Mouse (Mus musculus): ENCODE data around the gene Tmf1. TPM values are rescaled to one million over a fixed set of nuclear protein-coding genes. Genes with fewer than 3 reads are reported as not detected.

Gene Tmf1
- 10 to 100 TPM; 51.6 to 54.3 TPM for total RNA-seq (2021)

- DNase-seq (ENCODE audit: low spot score in 2 of 2) = peak; percentile 95 to 96
- intact Hi-C loops (cut with DNase I) = loop anchor here (2.0 kb wide), 1 partner anchor 26 kb away; the partner anchor contains the start of gene Uba3
Observed at GRCm38 (mm10) chr6:97178491-97179366, at the start of gene Tmf1. Gene Tmf1, minus strand, starts transcription at chr6:97179122.

GRCm38 (mm10) chr6:97227067-97227847 is 48.3 kb upstream of the Tmf1 start:
- intact Hi-C loops (cut with DNase I) = no loop called here
- DNase-seq (ENCODE audit: low spot score in 2 of 2) = no peak

GRCm38 (mm10) chr6:97226083-97226491 is 47.2 kb upstream of the Tmf1 start:
- no peak for DNase-seq (ENCODE audit: low spot score in 2 of 2)
- intact Hi-C loops (cut with DNase I) = no loop called here

GRCm38 (mm10) chr6:97224505-97224904 is 45.6 kb upstream of the Tmf1 start:
- intact Hi-C loops (cut with DNase I) = no loop called here
- DNase-seq (ENCODE audit: low spot score in 2 of 2) = no peak

GRCm38 (mm10) chr6:97223566-97223965 is 44.6 kb upstream of the Tmf1 start:
- intact Hi-C loops (cut with DNase I) = no loop called here
- no peak for DNase-seq (ENCODE audit: low spot score in 2 of 2)

- no peak for DNase-seq (ENCODE audit: low spot score in 2 of 2)
- intact Hi-C loops (cut with DNase I) = no loop called here
Observed at GRCm38 (mm10) chr6:97222931-97223467, 44.1 kb upstream of the Tmf1 start.

- no peak for DNase-seq (ENCODE audit: low spot score in 2 of 2)
- intact Hi-C loops (cut with DNase I) = no loop called here
Observed at GRCm38 (mm10) chr6:97222321-97222720, 43.4 kb upstream of the Tmf1 start.

GRCm38 (mm10) chr6:97221205-97222025 is 42.5 kb upstream of the Tmf1 start:
- intact Hi-C loops (cut with DNase I) = no loop called here
- DNase-seq (ENCODE audit: low spot score in 2 of 2) = peak; percentile 65 to 73

- DNase-seq (ENCODE audit: low spot score in 2 of 2) = no peak
- intact Hi-C loops (cut with DNase I) = no loop called here
Observed at GRCm38 (mm10) chr6:97220672-97221071, 41.8 kb upstream of the Tmf1 start.

GRCm38 (mm10) chr6:97216154-97216821 is 37.4 kb upstream of the Tmf1 start:
- DNase-seq (ENCODE audit: low spot score in 2 of 2) = no peak

GRCm38 (mm10) chr6:97211981-97212380 is 33.1 kb upstream of the Tmf1 start:
- intact Hi-C loops (cut with DNase I) = no loop called here
- DNase-seq (ENCODE audit: low spot score in 2 of 2) = peak; percentile 64 to 71

More at GRCm38 (mm10) chr6:97216154-97216821, 37.4 kb upstream of the Tmf1 start:
- intact Hi-C loops (cut with DNase I) = no loop called here

- intact Hi-C loops (cut with DNase I) = no loop called here
- DNase-seq (ENCODE audit: low spot score in 2 of 2) = peak; percentile 31 to 35
Observed at GRCm38 (mm10) chr6:97210962-97211601, 32.2 kb upstream of the Tmf1 start.

GRCm38 (mm10) chr6:97210191-97210961 is 31.5 kb upstream of the Tmf1 start, which contains the start of gene Arl6ip5:
Gene Arl6ip5, plus strand, starts transcription at chr6:97210689.
- intact Hi-C loops (cut with DNase I) = no loop called here
- peak; percentile 89 for DNase-seq (ENCODE audit: low spot score in 2 of 2)

GRCm38 (mm10) chr6:97209751-97210150 is 30.8 kb upstream of the Tmf1 start:
- no peak for DNase-seq (ENCODE audit: low spot score in 2 of 2)
- intact Hi-C loops (cut with DNase I) = no loop called here

GRCm38 (mm10) chr6:97209201-97209600 is 30.3 kb upstream of the Tmf1 start:
- intact Hi-C loops (cut with DNase I) = no loop called here
- no peak for DNase-seq (ENCODE audit: low spot score in 2 of 2)

GRCm38 (mm10) chr6:97208406-97208805 is 29.5 kb upstream of the Tmf1 start:
- no peak for DNase-seq (ENCODE audit: low spot score in 2 of 2)
- intact Hi-C loops (cut with DNase I) = no loop called here

- no peak for DNase-seq (ENCODE audit: low spot score in 2 of 2)
- intact Hi-C loops (cut with DNase I) = no loop called here
Observed at GRCm38 (mm10) chr6:97207085-97207484, 28.2 kb upstream of the Tmf1 start.
